Mouse (Mus musculus): ENCODE measurements around the gene Trio. TPM values are rescaled to one million over a fixed set of nuclear protein-coding genes. Genes with fewer than 3 reads are reported as not detected.
A peak's percentile ranks its signal among the peaks of the same experiment; 100 is the strongest.

Trio gene
- polyA plus RNA-seq, 1 experiment from 2014 or later, result 52.8 TPM

DNA sequence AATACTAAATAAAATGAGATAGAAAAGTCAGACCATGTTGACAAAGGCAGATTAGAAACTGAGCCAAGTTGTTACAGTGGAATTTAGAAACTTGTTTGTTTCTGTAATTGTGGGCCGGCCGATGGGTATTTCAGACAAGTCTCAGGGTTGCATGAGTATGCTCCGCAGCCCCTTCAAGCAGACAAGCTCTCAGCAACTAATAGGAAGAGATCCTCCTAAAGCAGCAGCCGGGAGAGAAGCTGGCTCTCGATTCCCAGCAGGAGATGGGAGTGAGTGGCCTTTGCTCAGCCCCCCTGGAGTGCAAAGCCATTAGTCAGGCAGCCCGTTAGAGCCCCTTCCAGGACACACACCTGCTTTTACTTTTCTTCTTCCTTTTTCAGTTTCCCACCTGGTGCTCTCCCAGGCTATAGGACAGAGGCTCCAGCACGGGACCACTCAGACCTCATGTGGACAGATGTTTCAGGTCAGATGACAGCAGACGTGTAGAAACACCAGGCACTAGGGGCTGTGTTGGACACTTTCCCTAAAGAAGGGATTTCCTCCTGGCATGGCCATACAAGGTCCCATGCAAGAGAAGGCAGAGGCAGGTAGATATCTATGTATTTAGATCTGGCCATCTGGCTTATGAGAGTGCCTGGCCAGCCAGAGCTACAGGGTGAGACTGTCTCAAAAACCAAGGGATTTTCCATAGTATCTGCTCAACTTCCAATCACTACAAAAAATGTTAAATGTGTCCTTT, 26.9 kb downstream of the Trio start:
- 31% methylated on average over 8 of the region's 8 CpGs for WGBS
- no peak for ATAC-seq (ENCODE audit: insufficient number of reproducible peaks, low FRiP score, low TSS enrichment, low read depth)

DNA sequence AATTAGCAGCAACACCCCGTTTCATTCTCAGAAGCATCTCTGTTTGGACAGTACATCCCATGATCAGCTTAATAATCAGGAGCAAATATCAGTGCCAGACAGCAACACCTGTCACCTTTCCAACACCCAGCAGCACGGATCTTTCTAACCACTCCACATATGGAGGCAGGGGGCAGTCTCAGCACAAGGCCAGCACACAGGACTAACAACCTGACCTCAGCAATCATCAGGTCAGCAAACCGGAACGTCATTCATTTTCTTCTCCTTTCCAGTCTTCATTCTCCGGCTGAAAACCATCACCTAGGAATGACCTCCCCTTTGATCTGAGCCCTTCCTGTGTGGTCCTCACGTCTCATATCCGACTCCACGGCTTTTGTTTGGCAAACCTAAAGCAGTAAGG, 27.7 kb downstream of the Trio start:
- Histone ChIP-seq H3K27ac (no peak overlapping the region), H3K4me3 (no peak overlapping the region), H3K4me2 (no peak overlapping the region), H3K4me1 (peaks cover 56% of the 10 kb centered on the region), H3K27me3 (no peaks in the 10 kb centered on the region), H3K9ac (no peak overlapping the region), H3K9me3 (no peaks in the 10 kb centered on the region), H3K36me3 (no peaks in the 10 kb centered on the region)
- ATAC-seq (ENCODE audit: insufficient number of reproducible peaks, low FRiP score, low TSS enrichment, low read depth), result no peak
- WGBS, result 35% methylated on average over 8 of the region's 8 CpGs

More for the DNA sequence above, 26.9 kb downstream of the Trio start:
- no peaks in the 10 kb centered on the region for H3K27me3 ChIP-seq
- peaks cover 51% of the 10 kb centered on the region for H3K4me1 ChIP-seq
- no peak overlapping the region for H3K9ac ChIP-seq
- H3K27ac ChIP-seq, result no peak overlapping the region
- H3K9me3 ChIP-seq, result no peaks in the 10 kb centered on the region
- H3K4me2 ChIP-seq, result no peak overlapping the region
- H3K4me3 ChIP-seq, result no peak overlapping the region
- no peaks in the 10 kb centered on the region for H3K36me3 ChIP-seq

DNA sequence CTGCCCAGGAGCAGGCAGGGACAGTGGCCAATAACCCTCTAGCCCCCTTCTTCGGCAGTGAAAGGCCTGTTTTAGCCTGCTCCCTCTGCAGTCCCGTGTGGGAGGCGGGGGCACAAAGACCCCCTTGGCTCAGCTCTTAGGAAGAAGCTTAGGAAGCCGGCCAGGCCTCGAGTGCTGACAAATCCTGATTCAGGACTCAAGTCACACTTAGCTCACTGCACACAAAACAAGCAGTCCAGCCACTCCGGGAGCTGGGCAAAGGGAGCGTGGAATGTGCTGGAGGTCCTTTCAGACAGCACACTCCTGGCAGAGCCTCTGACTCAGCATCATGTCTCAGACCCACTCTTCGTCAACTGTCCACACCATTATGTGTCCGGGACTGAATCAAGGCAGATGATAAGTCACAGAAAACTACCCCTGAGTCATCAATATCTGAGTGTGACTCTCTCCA, 28.2 kb downstream of the Trio start:
- no peak overlapping the region for H3K4me2 ChIP-seq
- no peak overlapping the region for H3K27ac ChIP-seq

DNA sequence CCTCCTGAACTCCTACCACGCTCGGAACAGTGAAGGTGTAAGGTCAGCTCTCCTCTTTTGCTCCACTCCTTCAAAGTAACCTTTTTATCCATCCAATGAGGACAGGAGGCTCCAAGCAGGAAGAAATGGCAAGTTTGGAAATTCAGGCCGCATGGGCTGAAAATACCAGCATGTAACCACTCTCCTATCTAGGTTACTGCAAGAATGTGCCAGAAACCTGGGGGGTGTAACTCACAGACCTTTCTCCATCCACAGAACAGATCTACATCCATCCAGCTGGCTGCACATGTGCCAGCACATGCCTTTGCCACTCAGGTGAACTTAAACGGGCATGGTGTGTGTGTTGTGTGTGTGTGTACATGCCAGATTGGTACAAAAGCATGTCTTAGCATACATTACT, 28.9 kb downstream of the Trio start:
- Histone ChIP-seq H3K9ac (no peak overlapping the region), H3K4me2 (no peak overlapping the region), H3K4me1 (peaks cover 67% of the 10 kb centered on the region), H3K27me3 (no peaks in the 10 kb centered on the region), H3K4me3 (no peak overlapping the region), H3K27ac (no peak overlapping the region), H3K9me3 (no peaks in the 10 kb centered on the region), H3K36me3 (no peaks in the 10 kb centered on the region)
- no peak for ATAC-seq (ENCODE audit: insufficient number of reproducible peaks, low FRiP score, low TSS enrichment, low read depth)
- 82% methylated on average over 4 of the region's 4 CpGs for WGBS

More for the DNA sequence above, 28.2 kb downstream of the Trio start:
- Histone ChIP-seq H3K36me3 (no peaks in the 10 kb centered on the region), H3K4me1 (peaks cover 61% of the 10 kb centered on the region), H3K9ac (no peak overlapping the region), H3K9me3 (no peaks in the 10 kb centered on the region), H3K4me3 (no peak overlapping the region), H3K27me3 (no peaks in the 10 kb centered on the region)
- 0 out of 2 replicates have a peak, but pooled peaks have one; percentile 22 for ATAC-seq (ENCODE audit: insufficient number of reproducible peaks, low FRiP score, low TSS enrichment, low read depth)
- 44% methylated on average over 9 of the region's 9 CpGs for WGBS

DNA sequence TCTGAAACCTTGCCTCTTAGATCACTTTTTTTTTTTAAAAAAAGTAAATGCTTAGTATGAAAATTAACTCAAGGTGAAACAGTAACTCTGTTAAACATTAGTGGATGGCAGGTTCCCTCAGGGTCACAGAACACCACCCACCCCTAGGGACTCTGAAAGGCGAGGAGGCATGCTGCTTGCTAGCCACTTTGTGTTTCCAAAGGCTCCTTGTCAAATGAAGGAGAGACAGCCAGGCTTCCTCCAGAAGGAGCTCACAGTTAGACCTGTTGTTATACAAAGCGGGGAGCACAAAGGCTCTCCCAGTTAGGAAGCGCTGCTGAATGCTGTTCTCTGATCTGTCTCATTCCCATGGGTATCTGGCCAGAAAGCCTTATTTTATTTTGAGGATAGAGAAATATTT, 30.2 kb downstream of the Trio start:
- no peak overlapping the region for H3K4me2 ChIP-seq
- no peaks in the 10 kb centered on the region for H3K27me3 ChIP-seq
- 64% methylated on average over 3 of the region's 3 CpGs for WGBS
- H3K9me3 ChIP-seq, result no peaks in the 10 kb centered on the region
- H3K36me3 ChIP-seq, result no peaks in the 10 kb centered on the region
- no peak overlapping the region for H3K9ac ChIP-seq
- peaks cover 71% of the 10 kb centered on the region for H3K4me1 ChIP-seq
- no peak overlapping the region for H3K4me3 ChIP-seq
- no peak overlapping the region for H3K27ac ChIP-seq
- ATAC-seq (ENCODE audit: insufficient number of reproducible peaks, low FRiP score, low TSS enrichment, low read depth), result no peak

DNA sequence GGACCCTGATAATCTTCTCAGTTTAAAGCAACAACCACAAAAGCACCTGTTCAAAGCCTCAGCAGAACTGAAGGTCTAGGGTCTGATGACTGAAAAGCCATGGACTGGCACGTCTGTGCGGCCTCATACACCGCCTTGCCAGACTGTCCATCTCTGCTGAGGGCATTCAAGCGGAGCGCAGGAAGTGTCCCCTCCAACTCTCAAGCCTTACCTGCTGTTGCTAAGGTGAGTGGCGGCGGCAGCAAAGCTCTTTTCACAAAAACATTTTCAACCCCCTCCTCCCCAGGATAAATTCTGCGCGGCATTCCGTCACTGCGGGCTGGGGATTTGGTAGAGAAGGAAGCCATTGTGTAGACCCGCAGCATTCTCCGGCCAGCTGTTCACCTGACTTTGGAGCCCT, 30.8 kb downstream of the Trio start:
- ATAC-seq (ENCODE audit: insufficient number of reproducible peaks, low FRiP score, low TSS enrichment, low read depth), result no peak
- Histone ChIP-seq H3K4me1 (peaks cover 76% of the 10 kb centered on the region), H3K4me2 (no peak overlapping the region), H3K36me3 (no peaks in the 10 kb centered on the region), H3K9me3 (no peaks in the 10 kb centered on the region), H3K4me3 (no peak overlapping the region), H3K9ac (no peak overlapping the region), H3K27me3 (no peaks in the 10 kb centered on the region), H3K27ac (no peak overlapping the region)
- 71% methylated on average over 13 of the region's 13 CpGs for WGBS

DNA sequence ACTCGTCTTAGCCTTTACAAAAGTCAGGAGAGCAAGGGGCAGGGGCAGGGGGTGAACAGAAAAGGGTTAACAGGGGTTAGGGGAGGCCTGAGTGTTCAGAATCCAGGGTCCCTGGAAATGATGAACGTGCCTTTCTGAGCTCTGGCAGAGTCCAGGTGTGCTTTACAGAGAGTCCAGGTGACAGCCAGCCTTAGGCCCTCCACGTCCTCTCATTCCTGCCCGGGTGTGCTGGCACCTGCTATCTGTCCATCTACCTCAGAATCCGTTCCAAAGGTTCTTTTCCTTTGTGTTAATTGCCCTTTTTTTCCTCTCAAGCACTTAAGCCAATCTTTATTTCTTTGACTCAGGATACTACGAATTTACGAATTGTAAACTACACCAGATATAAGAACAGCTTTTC, 32.1 kb downstream of the Trio start:
- Histone ChIP-seq H3K4me3 (no peak overlapping the region), H3K27me3 (no peaks in the 10 kb centered on the region), H3K9ac (no peak overlapping the region), H3K36me3 (no peaks in the 10 kb centered on the region), H3K4me1 (peaks cover 84% of the 10 kb centered on the region), H3K27ac (no peak overlapping the region), H3K9me3 (no peaks in the 10 kb centered on the region), H3K4me2 (no peak overlapping the region)
- WGBS, result 53% methylated on average over 7 of the region's 7 CpGs
- no peak for ATAC-seq (ENCODE audit: insufficient number of reproducible peaks, low FRiP score, low TSS enrichment, low read depth)

DNA sequence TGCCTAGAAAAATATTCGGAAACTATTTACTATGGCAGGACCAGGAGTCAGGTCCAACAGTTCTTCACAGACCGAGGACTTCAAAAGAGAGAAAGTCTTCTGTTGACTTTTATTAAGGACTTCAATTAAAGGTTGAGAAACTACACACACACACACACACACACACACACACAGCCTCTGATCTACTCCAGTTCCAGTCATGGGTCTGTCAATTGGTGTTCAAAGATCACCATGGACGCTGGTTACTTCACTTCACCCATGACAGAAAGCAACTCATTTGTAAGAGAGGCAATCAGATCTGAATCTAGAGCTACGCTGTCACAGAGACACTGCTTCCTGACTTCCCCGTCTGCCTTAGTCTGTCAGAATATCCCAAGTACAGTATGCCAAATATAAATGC, 33.1 kb downstream of the Trio start:
- Histone ChIP-seq H3K27me3 (no peaks in the 10 kb centered on the region), H3K4me3 (no peak overlapping the region), H3K9me3 (no peaks in the 10 kb centered on the region), H3K4me2 (no peak overlapping the region), H3K9ac (no peak overlapping the region), H3K36me3 (no peaks in the 10 kb centered on the region), H3K27ac (no peak overlapping the region), H3K4me1 (peaks cover 75% of the 10 kb centered on the region)
- WGBS, result 31% methylated on average over 5 of the region's 5 CpGs
- no peak for ATAC-seq (ENCODE audit: insufficient number of reproducible peaks, low FRiP score, low TSS enrichment, low read depth)

DNA sequence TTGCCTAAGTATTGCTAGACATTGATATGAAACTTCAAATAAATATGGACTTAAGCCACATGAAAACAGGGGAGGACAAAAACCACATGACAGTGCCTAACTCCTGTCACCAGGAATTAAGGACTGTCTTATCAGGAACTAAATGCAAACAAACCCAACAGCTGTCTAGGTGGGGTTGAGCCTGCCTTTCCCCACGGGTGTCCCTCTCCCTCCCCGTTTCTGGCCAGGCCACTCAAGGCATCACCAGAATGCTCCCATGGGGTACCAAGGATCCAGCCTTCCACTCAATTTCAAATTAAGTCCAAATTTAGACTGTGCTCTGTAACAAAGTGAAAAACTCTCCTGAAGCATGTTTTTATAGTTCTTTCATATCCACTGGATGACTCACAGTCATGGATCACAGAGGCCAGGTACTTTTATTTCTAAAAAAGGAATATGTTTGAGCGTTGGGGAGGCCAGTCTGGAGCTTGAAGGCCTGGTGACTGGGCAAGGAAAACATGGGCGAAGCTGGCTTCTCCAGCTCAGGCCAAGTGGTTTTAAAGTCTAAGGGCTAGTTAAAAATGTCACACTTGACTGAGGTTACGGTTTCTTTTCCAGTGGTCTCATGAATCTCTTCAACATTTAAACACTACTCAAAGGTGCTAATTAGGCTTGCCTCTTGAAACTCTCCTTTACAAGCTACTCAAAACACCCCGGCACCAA, 33.6 kb downstream of the Trio start:
- peak overlapping the region; percentile 38; the same call in 1 of the 2 replicates for H3K27ac ChIP-seq
- H3K9me3 ChIP-seq, result no peaks in the 10 kb centered on the region
- H3K4me1 ChIP-seq, result peaks cover 70% of the 10 kb centered on the region
- H3K4me2 ChIP-seq, result no peak overlapping the region
- H3K4me3 ChIP-seq, result no peak overlapping the region
- no peak for ATAC-seq (ENCODE audit: insufficient number of reproducible peaks, low FRiP score, low TSS enrichment, low read depth)
- H3K36me3 ChIP-seq, result no peaks in the 10 kb centered on the region
- 42% methylated on average over 6 of the region's 6 CpGs for WGBS
- H3K27me3 ChIP-seq, result no peaks in the 10 kb centered on the region
- no peak overlapping the region for H3K9ac ChIP-seq

DNA sequence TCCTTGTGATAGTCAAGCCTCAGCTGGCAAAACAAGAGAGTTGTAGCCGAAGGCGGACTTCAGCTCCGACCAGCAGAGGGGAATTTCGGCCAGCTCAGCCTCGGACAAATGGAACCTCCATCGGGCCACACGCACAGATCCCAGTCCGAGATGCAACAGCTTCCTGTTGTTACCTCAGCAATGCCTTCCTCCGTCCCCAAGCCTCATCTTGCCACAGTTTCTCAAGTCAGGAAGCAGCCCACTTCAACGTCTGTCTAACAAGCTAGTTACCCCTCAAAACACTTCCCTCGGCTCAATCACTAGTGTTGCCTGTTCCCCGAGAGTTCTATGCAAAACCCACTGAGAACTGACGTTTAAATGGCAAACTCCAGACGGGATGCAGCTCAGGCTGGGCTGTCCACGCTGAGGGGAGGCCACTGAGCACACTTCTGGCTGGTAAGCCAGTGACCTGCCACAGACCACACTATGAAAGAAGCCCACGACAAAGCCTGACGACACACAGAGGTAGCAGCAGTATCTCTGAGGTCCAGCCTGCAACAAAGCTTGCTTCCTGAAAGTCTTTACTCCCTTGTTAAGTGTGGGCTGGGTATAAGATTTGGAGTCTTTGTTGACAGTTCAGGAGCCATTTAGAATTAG, 34.5 kb downstream of the Trio start:
- ATAC-seq (ENCODE audit: insufficient number of reproducible peaks, low FRiP score, low TSS enrichment, low read depth), result no peak
- H3K36me3 ChIP-seq, result no peaks in the 10 kb centered on the region
- no peak overlapping the region for H3K27ac ChIP-seq
- peaks cover 65% of the 10 kb centered on the region for H3K4me1 ChIP-seq
- H3K4me3 ChIP-seq, result no peak overlapping the region
- H3K4me2 ChIP-seq, result no peak overlapping the region
- no peaks in the 10 kb centered on the region for H3K9me3 ChIP-seq
- WGBS, result 69% methylated on average over 17 of the region's 17 CpGs
- no peak overlapping the region for H3K9ac ChIP-seq
- H3K27me3 ChIP-seq, result no peaks in the 10 kb centered on the region

DNA sequence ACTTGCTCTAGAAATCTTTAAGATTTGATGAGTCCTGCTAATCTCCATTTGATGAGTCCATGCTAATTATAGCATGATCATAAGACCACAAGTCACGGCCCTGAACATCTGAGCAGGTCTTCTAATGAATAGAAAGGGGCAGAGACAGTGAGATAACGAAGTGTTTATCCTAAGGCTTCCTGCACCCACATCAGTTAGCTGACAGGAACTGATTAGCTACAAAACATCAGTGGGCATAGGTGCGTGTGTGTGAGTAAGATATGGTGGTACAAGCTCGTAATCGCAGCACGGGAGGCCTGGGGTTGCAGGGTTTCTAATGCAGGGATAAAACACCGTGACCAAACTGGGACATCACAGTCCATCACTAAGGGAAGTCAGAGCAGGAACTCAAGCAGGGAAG, 37.7 kb downstream of the Trio start:
- H3K9ac ChIP-seq, result no peak overlapping the region
- H3K4me3 ChIP-seq, result no peak overlapping the region
- no peaks in the 10 kb centered on the region for H3K9me3 ChIP-seq
- no peak overlapping the region for H3K27ac ChIP-seq
- H3K36me3 ChIP-seq, result no peaks in the 10 kb centered on the region
- ATAC-seq (ENCODE audit: insufficient number of reproducible peaks, low FRiP score, low TSS enrichment, low read depth), result no peak
- 68% methylated on average over 7 of the region's 7 CpGs for WGBS
- H3K27me3 ChIP-seq, result no peaks in the 10 kb centered on the region
- H3K4me1 ChIP-seq, result peaks cover 41% of the 10 kb centered on the region
- H3K4me2 ChIP-seq, result no peak overlapping the region

DNA sequence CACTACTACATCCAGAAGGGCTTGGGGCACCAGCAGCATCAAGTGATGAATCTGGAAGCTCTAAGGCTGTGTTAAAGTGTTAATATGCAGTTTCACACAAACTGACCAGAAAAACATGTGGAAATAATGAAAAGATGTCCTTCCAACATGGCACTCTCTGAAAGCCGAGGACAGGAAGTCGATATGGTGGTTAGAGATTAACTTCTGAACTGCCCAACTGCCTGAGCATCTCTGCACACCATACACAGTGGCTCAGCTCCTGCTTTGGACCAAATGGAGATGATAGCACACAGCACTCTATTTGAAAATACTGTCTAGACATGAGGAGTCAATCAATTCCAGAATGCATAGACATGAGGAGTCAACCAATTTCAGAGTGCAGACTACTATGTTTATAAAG, 40.8 kb downstream of the Trio start:
- WGBS, result 65% methylated on average over 2 of the region's 2 CpGs
- no peaks in the 10 kb centered on the region for H3K9me3 ChIP-seq
- H3K36me3 ChIP-seq, result no peaks in the 10 kb centered on the region
- no peak overlapping the region for H3K9ac ChIP-seq
- H3K27me3 ChIP-seq, result no peaks in the 10 kb centered on the region
- H3K4me3 ChIP-seq, result no peak overlapping the region
- no peak overlapping the region for H3K27ac ChIP-seq
- H3K4me2 ChIP-seq, result no peak overlapping the region
- peaks cover 29% of the 10 kb centered on the region for H3K4me1 ChIP-seq
- ATAC-seq (ENCODE audit: insufficient number of reproducible peaks, low FRiP score, low TSS enrichment, low read depth), result no peak
